Comparison of ENCODE assay signal across 9 mouse cellular contexts in genomic region chr9:107479593-107479992, GRCm38 (mm10). TPM values are rescaled to one million over a fixed set of nuclear protein-coding genes. Genes with fewer than 3 reads are reported as not detected.
DNase-seq lines count a peak whose midpoint lies in the region; ATAC-seq and TF ChIP-seq lines count a peak whose summit lies in the region.
"Had no signal": no experiment of that assay in that cellular context is flagged by ENCODE, and none has a peak within 500 bp of the region (broad histone marks: within the 10 kb centered on the region; RNA-seq: fewer than 3 reads in every experiment).

No protein-coding gene starts in this region.

- 0 out of 2 replicates have a peak overlapping the region, but pooled peaks have one; percentile 33 for H3K9ac ChIP-seq in heart, embryonic 13.5 days
- H3K9ac ChIP-seq in ES-E14 (ENCODE audit: insufficient read depth, low read depth, low read length, poor library complexity, severe bottlenecking) = no peak overlapping the region
- H3K9ac ChIP-seq in forebrain, postnatal 0 days = 0 out of 2 replicates have a peak overlapping the region, but pooled peaks have one; percentile 2
- H3K9ac ChIP-seq in midbrain, embryonic 11.5 days (ENCODE audit: low read length) = peak overlapping the region; percentile 42

- DNase-seq in heart, postnatal 25 days (ENCODE audit: low spot score) = no peak
- DNase-seq in ES-E14 (ENCODE audit: low read depth, low spot score) = no peak
- peak; percentile 50 for DNase-seq in forebrain, postnatal 0 days
- DNase-seq in midbrain, embryonic 11.5 days (ENCODE audit: low spot score, missing footprints) = peak; percentile 94
- DNase-seq in spleen, adult 12 weeks (ENCODE audit: low spot score) = no peak
- no peak for DNase-seq in lung, adult 2 months
- no peak for DNase-seq in Muller cell, postnatal 12 days (ENCODE audit: inconsistent ontology term)

- intact Hi-C loops in heart, postnatal 25 days (cut with DNase I) = no loop called here

- peaks cover 25% of the 10 kb centered on the region for H3K4me1 ChIP-seq in heart, embryonic 13.5 days
- H3K4me1 ChIP-seq in ES-E14 (ENCODE audit: control insufficient read depth in 2 of 2, insufficient read depth in 2 of 2, low read length in 2 of 2, poor library complexity in 1 of 2) = peaks cover 2 to 11% of the 10 kb centered on the region in 2 experiments; a peak in 2 of 4 replicates
- peaks cover 5% of the 10 kb centered on the region for H3K4me1 ChIP-seq in forebrain, postnatal 0 days (ENCODE audit: insufficient read depth)
- peaks cover 27% of the 10 kb centered on the region for H3K4me1 ChIP-seq in midbrain, embryonic 11.5 days (ENCODE audit: control insufficient read depth, insufficient read depth, low read length)
- no peaks in the 10 kb centered on the region for H3K4me1 ChIP-seq in lung, adult 2 months (ENCODE audit: control insufficient read depth, insufficient read depth, low read length)

- H3K36me3 ChIP-seq in heart, embryonic 13.5 days = no peaks in the 10 kb centered on the region
- no peaks in the 10 kb centered on the region for H3K36me3 ChIP-seq in ES-E14 (ENCODE audit: control insufficient read depth, insufficient read depth, low read length, poor library complexity, severe bottlenecking)
- no peaks in the 10 kb centered on the region for H3K36me3 ChIP-seq in forebrain, postnatal 0 days (ENCODE audit: insufficient read depth)
- no peaks in the 10 kb centered on the region for H3K36me3 ChIP-seq in midbrain, embryonic 11.5 days (ENCODE audit: control insufficient read depth, insufficient read depth, low read length)

- H3K27ac ChIP-seq in heart, embryonic 13.5 days (replicated peaks) = no peak overlapping the region
- no peak overlapping the region for H3K27ac ChIP-seq in ES-E14 (ENCODE audit: insufficient read depth, low read depth, low read length, poor library complexity, severe bottlenecking)
- peak overlapping the region; percentile 17; the same call in 1 of the 2 replicates for H3K27ac ChIP-seq in forebrain, postnatal 0 days (ENCODE audit: low read depth, low read length)
- peak overlapping the region; percentile 5; the same call in 1 of the 2 replicates for H3K27ac ChIP-seq in midbrain, embryonic 11.5 days (ENCODE audit: low read depth, low read length)
- H3K27ac ChIP-seq: left cerebral cortex, adult 2 months had no signal

- no peaks in the 10 kb centered on the region for H3K9me3 ChIP-seq in heart, embryonic 13.5 days
- H3K9me3 ChIP-seq in ES-E14 (ENCODE audit: control insufficient read depth, insufficient read depth, low read depth, low read length) = no peaks in the 10 kb centered on the region
- no peaks in the 10 kb centered on the region for H3K9me3 ChIP-seq in forebrain, postnatal 0 days (ENCODE audit: low read length)
- H3K9me3 ChIP-seq in midbrain, embryonic 11.5 days (ENCODE audit: control insufficient read depth, low read length) = no peaks in the 10 kb centered on the region

- peak overlapping the region; percentile 53 for H3K4me2 ChIP-seq in heart, embryonic 13.5 days
- H3K4me2 ChIP-seq in forebrain, postnatal 0 days (ENCODE audit: low read depth) = peak overlapping the region; percentile 23
- peak overlapping the region; percentile 36 for H3K4me2 ChIP-seq in midbrain, embryonic 11.5 days

- 18% methylated on average over 14 of the region's 14 CpGs for WGBS in heart, embryonic 13.5 days
- 11% methylated on average over 14 of the region's 14 CpGs for WGBS in forebrain, postnatal 0 days
- WGBS in midbrain, embryonic 11.5 days = 6% methylated on average over 14 of the region's 14 CpGs
- 34% methylated on average over 14 of the region's 14 CpGs for WGBS in lung, adult 2 months

- peaks cover 29% of the 10 kb centered on the region for H3K27me3 ChIP-seq in heart, embryonic 13.5 days (replicated peaks)
- no peaks in the 10 kb centered on the region for H3K27me3 ChIP-seq in forebrain, postnatal 0 days (ENCODE audit: insufficient read depth, low read length)
- H3K27me3 ChIP-seq in midbrain, embryonic 11.5 days (ENCODE audit: control insufficient read depth, insufficient read depth, low read length) = no peaks in the 10 kb centered on the region; the same call in 1 of the 2 replicates

- no peak for TF ChIP-seq POLR2A in lung, adult 2 months (IDR thresholded peaks at IDR 0.05; ENCODE audit: borderline replicate concordance, extremely low read depth, low read depth, low read length)

- H3K4me3 ChIP-seq in heart, embryonic 13.5 days = peak overlapping the region; percentile 23
- peak overlapping the region; percentile 31 to 69 for H3K4me3 ChIP-seq in ES-E14 (ENCODE audit: insufficient read depth in 1 of 2, low read depth in 1 of 2, low read length in 2 of 2, poor library complexity in 1 of 2, severe bottlenecking in 1 of 2)
- H3K4me3 ChIP-seq in forebrain, postnatal 0 days (ENCODE audit: low read depth, low read length) = no peak overlapping the region
- H3K4me3 ChIP-seq in midbrain, embryonic 11.5 days (ENCODE audit: low read depth, low read length) = no peak overlapping the region
- no peak overlapping the region for H3K4me3 ChIP-seq in lung, adult 2 months (replicated peaks; ENCODE audit: extremely low read depth, low read depth, low read length)
- H3K4me3 ChIP-seq: left cerebral cortex, adult 2 months had no signal

- no peak for ATAC-seq in heart, embryonic 13.5 days (ENCODE audit: extremely low read depth, insufficient number of reproducible peaks, low FRiP score, low TSS enrichment)
- no peak for ATAC-seq in forebrain, postnatal 0 days
- ATAC-seq in midbrain, embryonic 11.5 days (ENCODE audit: low FRiP score) = 0 out of 2 replicates have a peak, but pooled peaks have one; percentile 30

- in situ Hi-C loops in ES-E14 (cut with MboI; ENCODE audit: low sequenced_read_pairs in 2 of 2, unreplicated experiment in 2 of 2) = no loop called here

- no peak for TF ChIP-seq CTCF in forebrain, postnatal 0 days (IDR thresholded peaks at IDR 0.05; ENCODE audit: low read depth)
- TF ChIP-seq CTCF in lung, adult 2 months (IDR thresholded peaks at IDR 0.05; ENCODE audit: insufficient read depth, low read length) = no peak

TF ChIP-seq in ES-E14, 5 proteins besides CTCF, POLR2A, EP300 and RAD21:
- TF ChIP-seq ZC3H11A (IDR thresholded peaks at IDR 0.05; ENCODE audit: borderline replicate concordance, low read depth, low read length) (no peak), ZNF384 (IDR thresholded peaks at IDR 0.05; ENCODE audit: low read depth, low read length) (no peak), HCFC1 (IDR thresholded peaks at IDR 0.05; ENCODE audit: borderline replicate concordance, insufficient read depth, low read length) (no peak), CHD2 (IDR thresholded peaks at IDR 0.05; ENCODE audit: low read depth, low read length) (no peak), MAFK (IDR thresholded peaks at IDR 0.05; ENCODE audit: insufficient read depth, low read depth, low read length) (no peak)

RNA-seq across cellular contexts. Expression of gene Tmem115, which starts 54.2 kb away (rescaled TPM):
- 30.4 and 32.3 TPM in 2 replicates for polyA plus RNA-seq in heart, embryonic 13.5 days (2015; fragmentation: Nextera tagmentation; extraction: Ambion mirVana)
- 10 to 100 TPM; 20.6 to 21.4 TPM for total RNA-seq in heart, postnatal 25 days (2021)
- total RNA-seq in ES-E14 (2012; rRNA removed) = 42.3 and 64.3 TPM in 2 replicates
- total RNA-seq in forebrain, postnatal 0 days (2014; rRNA removed) = 44.3 and 51.4 TPM in 2 replicates
- 49.7 and 50.4 TPM in 2 replicates for polyA plus RNA-seq in forebrain, postnatal 0 days (2015; fragmentation: Nextera tagmentation; extraction: Ambion mirVana)
- polyA plus RNA-seq in midbrain, embryonic 11.5 days (2014; fragmentation: Nextera tagmentation; extraction: Ambion mirVana) = 40.9 and 44.6 TPM in 2 replicates
- polyA plus RNA-seq in lung, adult 2 months (2012; rRNA removed) = 57.6 and 59.4 TPM in 2 replicates

Comparison
In these comparisons a context has a peak if more than half of its experiments do, and no peak if none do; other contexts are left out.
1. H3K27ac ChIP-seq: peak in forebrain, postnatal 0 days (single experiment) and midbrain, embryonic 11.5 days (single experiment); none in heart, embryonic 13.5 days (single experiment) and ES-E14 (single experiment).
2. H3K4me3 ChIP-seq: peak in heart, embryonic 13.5 days (single experiment) and ES-E14 (2 of 2); none in forebrain, postnatal 0 days (single experiment), midbrain, embryonic 11.5 days (single experiment) and lung, adult 2 months (single experiment).
3. DNase-seq: peak in forebrain, postnatal 0 days (single experiment) and midbrain, embryonic 11.5 days (single experiment); none in heart, postnatal 25 days (single experiment), ES-E14 (single experiment), spleen, adult 12 weeks (single experiment), lung, adult 2 months (single experiment) and Muller cell, postnatal 12 days (single experiment).
4. Peak in every context shown above with its lines, with median percentiles within 50 percentile points of each other: H3K4me2 ChIP-seq.